Mouse (Mus musculus) olfactory bulb, adult 2 months (tissue): ENCODE measurements at regions not wholly inside any gene's neighbourhood (a gene's known extent, or its start where the extent isn't known, plus 50 kb on each side); places are given as distances from the start of the nearest gene placed in this dataset.

Experiments
- H3K27ac ChIP-seq: fragments of 200-500 bp; 2 replicates; pipeline ENCODE4 v1.5.1; 2012; ENCODE audit warnings: low read depth, low read length; ENCODE audit not compliant: insufficient read depth
- H3K4me1 ChIP-seq: fragments of 200-500 bp; 2 replicates; pipeline ENCODE4 v1.6.1; 2012; ENCODE audit warnings: low read length; ENCODE audit not compliant: control insufficient read depth, insufficient read depth
- H3K4me3 ChIP-seq: fragments of 200-500 bp; 2 replicates; pipeline ENCODE4 v1.5.1; 2012; ENCODE audit warnings: mild to moderate bottlenecking, low read depth, low read length, moderate library complexity; ENCODE audit not compliant: insufficient read depth
- CTCF ChIP-seq: fragments of 200-500 bp; IDR thresholded peaks from 2 replicates; pipeline ENCODE4 v1.5.1; 2012; ENCODE audit warnings: low read depth, mild to moderate bottlenecking, low read length, moderate library complexity; ENCODE audit not compliant: insufficient read depth
- POLR2A ChIP-seq: fragments of 200-500 bp; IDR thresholded peaks from 2 replicates; pipeline ENCODE4 v1.6.1; 2012; ENCODE audit warnings: mild to moderate bottlenecking, low read depth, low read length, moderate library complexity; ENCODE audit not compliant: insufficient read depth
- WGBS: fragments of 180-500 bp; shearing (Covaris S2); methylation state at CpG from one replicate; pipeline ENCODE4 v1.1.7; 2018; 5-methylcytosine and 5-hydroxymethylcytosine counted together

DNA sequence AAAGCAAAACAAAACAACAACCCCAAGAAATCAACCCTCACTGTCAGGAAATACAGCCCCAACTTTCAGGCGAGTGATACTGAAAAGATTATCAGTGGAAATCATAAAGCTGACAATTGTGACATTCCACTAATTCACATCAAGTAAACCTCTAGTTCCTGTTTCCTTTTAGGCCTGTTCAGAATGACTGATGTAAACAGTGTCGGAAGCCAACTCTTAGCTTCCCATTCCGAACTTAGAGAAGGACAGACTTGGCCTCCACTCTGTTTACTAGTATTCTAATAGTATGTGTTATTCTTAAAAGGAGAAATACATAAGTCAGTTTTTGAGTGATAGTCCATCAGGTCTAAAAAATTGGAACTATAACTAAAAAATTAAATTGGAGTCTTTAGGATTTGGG is 223.9 kb upstream of the Rnd3 start:
- H3K4me1 ChIP-seq: no peaks in the 10 kb centered on the region
- WGBS: 80% methylated on average over 3 of the region's 3 CpGs
- no peak overlapping the region for H3K4me3 ChIP-seq
- H3K27ac ChIP-seq: no peak overlapping the region
- TF ChIP-seq CTCF (no peak), POLR2A (no peak)

DNA sequence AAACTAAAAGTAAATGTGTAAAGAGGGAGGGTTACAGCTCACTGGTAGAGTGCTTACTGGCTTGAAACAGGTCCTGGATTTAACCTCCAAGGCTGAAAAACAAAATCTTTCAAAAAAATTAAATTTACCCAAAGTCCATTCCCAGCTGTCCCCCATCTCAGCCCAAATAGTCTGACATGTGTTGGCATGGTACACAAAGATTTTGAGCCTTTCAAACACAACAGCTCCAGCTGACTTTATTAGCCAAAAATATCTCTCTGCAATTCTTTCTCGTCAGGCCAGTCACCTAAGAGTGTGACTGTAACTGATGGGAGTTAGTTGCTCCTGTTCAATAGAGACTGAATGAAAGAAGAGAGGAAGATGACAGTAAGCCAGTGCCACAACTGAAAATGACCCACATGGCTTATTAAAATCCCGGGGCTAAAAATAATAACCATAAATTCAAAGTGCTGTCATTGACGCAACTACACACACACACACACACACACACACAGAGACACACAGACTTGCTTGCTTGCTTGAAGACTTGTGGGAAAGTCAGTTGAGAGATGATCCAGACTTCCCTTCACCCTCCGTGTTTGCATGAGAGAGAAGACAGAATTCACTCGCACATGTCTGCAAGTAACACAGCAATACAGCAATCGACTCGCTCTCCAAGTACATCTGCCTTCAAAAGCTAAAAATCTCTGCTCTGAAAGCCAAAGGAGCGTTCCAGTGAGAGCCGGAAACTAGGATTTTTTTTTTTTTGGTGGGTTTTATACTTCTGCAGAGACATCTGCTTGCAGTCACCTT is 214.1 kb upstream of the Rnd3 start:
- Histone ChIP-seq H3K27ac (no peak overlapping the region), H3K4me1 (no peaks in the 10 kb centered on the region), H3K4me3 (no peak overlapping the region)
- TF ChIP-seq POLR2A (no peak), CTCF (no peak)
- 80% methylated on average over 9 of the region's 9 CpGs for WGBS

DNA sequence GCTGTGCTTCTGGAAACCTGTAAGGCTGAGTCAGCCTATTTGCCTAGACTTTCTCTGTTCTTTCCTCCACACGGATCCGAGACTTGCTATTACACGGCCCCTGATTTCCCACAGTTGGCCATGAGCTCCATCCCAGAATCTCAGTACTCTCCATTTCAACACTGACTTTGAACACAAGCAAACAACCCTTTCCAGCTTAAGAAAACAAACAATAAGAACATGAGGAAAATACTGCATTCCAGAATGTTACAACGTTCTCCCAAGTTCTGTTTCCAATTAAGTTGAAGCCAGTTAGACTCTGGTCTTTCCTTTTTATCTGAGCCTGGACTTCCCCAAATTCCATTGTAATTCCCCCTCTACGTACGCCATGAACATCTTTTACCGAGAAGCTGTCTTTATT is 206.4 kb upstream of the Rnd3 start:
- TF ChIP-seq POLR2A (no peak), CTCF (no peak)
- Histone ChIP-seq H3K4me3 (no peak overlapping the region), H3K27ac (no peak overlapping the region), H3K4me1 (no peaks in the 10 kb centered on the region)
- 80% methylated on average over 7 of the region's 7 CpGs for WGBS

DNA sequence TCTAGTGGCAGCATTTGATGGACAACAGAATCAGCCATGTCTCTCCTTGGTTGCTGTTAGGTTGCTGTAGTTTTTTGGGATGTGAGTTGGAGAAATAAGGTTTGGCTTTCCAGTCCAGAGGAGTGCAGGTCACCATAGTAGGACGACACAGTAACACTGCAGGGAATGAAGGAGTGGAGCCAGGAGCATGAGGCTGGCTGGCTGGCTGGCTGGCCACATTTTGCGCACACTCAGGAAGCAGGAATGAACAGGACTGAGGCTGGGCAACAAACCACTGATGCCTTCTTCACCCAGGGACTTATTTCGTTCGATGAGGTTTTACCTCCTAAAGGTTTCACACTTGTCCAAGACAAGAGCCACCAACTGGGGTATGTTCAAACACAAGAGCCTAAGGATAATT is 205.9 kb upstream of the Rnd3 start:
- Histone ChIP-seq H3K4me3 (no peak overlapping the region), H3K27ac (no peak overlapping the region), H3K4me1 (no peaks in the 10 kb centered on the region)
- TF ChIP-seq CTCF (no peak), POLR2A (no peak)
- 92% methylated on average over 4 of the region's 4 CpGs for WGBS

DNA sequence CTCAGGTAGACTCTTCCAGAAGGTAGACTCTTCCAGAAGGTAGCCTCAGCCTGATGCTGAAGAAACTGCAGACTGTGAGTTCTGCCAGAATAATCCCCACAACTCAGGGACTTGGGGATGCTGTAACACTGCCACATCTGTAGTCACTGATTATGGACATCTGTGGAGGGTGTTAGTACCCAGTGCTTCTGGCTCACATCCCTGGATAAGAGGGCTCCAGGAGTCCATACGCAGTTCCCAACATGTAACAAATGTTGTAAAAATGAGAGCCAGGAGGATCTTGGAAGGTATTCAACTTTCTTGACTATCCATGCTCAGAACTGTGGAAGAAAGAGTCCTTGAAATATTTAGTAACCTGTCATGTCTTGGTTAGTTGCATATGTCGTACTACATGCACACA is 200.7 kb upstream of the Rnd3 start:
- H3K4me3 ChIP-seq: no peak overlapping the region
- H3K27ac ChIP-seq: no peak overlapping the region
- WGBS: 82% methylated on average over 2 of the region's 2 CpGs
- no peak for TF ChIP-seq POLR2A
- H3K4me1 ChIP-seq: no peaks in the 10 kb centered on the region

DNA sequence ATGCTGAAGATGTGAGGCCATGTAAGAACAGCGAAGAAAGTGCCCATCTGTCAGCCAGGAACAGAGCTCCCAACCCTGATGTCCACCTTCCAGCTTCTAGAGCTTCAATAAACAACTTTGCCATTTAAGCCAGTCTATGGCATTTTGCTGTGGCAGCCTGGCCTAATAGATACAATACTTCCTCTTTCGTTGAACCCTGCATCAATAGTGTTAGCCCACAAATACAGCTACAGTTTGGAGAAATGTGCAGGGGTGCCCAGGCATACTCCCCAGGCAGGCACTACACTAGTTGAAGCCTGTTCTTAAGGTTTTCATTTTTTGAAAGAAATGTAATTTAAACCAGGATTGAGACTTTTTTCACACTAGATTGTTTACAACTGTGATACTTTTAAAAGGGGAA is 199.9 kb upstream of the Rnd3 start:
- no peak overlapping the region for H3K4me3 ChIP-seq
- TF ChIP-seq CTCF: no peak
- no peak for TF ChIP-seq POLR2A
- no peaks in the 10 kb centered on the region for H3K4me1 ChIP-seq
- WGBS: 87% methylated on average over 2 of the region's 2 CpGs
- H3K27ac ChIP-seq: no peak overlapping the region

DNA sequence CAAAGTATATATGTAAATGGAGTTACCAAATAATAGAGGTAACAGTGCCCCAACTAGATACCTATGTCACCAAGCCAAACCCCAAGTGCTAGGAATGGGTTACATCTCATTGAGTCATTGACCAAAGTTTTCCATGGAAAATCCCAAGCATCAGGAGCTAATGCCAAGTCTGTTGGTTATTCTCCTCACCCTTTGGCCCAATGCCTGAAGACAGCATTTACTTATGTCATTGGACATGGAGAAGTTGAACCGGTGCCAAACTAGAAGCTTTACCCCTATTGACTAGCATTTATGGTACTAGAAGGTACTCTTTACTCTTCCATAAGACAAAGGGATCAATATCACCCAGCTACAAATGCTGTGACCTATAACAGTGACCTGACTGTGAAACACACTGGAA is 198.2 kb upstream of the Rnd3 start:
- no peak overlapping the region for H3K27ac ChIP-seq
- no peak overlapping the region for H3K4me3 ChIP-seq
- WGBS: 94% methylated on average over 1 of the region's 1 CpGs
- H3K4me1 ChIP-seq: no peaks in the 10 kb centered on the region
- TF ChIP-seq POLR2A: no peak
- TF ChIP-seq CTCF: no peak

DNA sequence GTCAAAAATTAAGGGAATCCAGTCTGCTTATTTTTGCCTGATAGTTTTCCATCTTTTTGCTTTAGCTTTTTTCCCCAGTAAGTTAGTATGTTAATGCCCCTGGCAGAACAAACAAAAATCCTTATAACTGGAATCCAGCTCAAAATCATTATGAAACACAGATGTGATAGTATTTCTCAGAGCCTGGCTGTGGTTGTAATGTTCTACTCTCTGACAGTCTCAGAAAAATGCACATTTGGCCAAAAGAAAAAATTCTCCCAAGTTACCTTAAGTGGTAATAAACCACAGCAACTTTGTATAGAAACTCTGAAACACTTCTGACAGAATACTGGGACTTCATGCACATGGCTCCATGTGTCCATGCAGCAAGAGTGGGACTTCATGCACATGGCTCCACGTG is 193.5 kb upstream of the Rnd3 start:
- Histone ChIP-seq H3K27ac (no peak overlapping the region), H3K4me1 (no peaks in the 10 kb centered on the region), H3K4me3 (no peak overlapping the region)
- TF ChIP-seq CTCF: no peak
- no peak for TF ChIP-seq POLR2A
- 85% methylated on average over 1 of the region's 1 CpGs for WGBS

DNA sequence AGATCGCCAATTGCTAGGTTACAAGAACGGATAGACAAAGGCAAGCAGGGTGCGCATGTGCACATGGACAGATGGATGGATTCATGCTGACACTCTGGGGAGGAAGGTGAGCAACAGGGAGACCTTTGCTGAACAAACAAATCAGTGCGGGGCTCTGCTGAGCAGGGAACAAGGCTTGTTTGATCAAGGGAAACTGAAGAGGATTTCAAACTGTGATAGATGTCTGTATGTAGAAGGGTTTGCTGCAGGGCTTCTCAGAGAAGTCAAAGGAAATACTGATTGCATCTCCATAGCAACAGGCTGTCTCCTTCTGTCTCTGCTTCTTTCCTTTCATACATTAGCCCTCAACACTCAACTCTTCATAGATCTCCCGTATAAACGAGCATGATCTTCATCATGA is 185.5 kb upstream of the Rnd3 start:
- no peak for TF ChIP-seq CTCF
- no peak for TF ChIP-seq POLR2A
- Histone ChIP-seq H3K4me3 (no peak overlapping the region), H3K27ac (no peak overlapping the region), H3K4me1 (no peaks in the 10 kb centered on the region)
- 80% methylated on average over 6 of the region's 6 CpGs for whole genome bisulfite sequencing

DNA sequence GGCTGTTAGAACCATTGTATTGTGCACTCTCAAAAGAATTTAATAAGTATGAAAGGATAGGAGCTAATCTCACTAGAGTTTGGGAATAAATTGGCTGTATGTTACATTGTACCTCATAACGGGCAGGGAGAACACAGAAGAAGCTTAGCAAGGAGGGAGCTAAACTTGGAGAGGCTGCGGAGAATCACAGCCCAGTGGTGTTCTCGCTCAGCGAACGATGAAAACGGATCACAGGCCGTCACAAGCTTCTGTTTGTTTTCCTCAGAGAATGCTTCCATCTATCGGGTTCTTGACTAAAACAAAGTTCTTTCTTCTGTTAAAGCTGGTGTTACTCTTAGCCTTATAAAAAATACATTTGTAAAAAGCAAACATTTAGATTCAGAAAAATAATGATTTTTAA is 178.2 kb upstream of the Rnd3 start:
- Histone ChIP-seq H3K4me1 (no peaks in the 10 kb centered on the region), H3K27ac (no peak overlapping the region), H3K4me3 (no peak overlapping the region)
- 48% methylated on average over 8 of the region's 8 CpGs for WGBS
- TF ChIP-seq POLR2A (no peak), CTCF (no peak)
